Mouse (Mus musculus) CH12.LX (cell line): ENCODE results near the gene Iqch. TPM values are rescaled to one million over a fixed set of nuclear protein-coding genes. Genes with fewer than 3 reads are reported as not detected.

ENCODE experiments used
- DNase-seq: peaks from one replicate; pipeline ENCODE4 v3.0.0-alpha.2; 2013; ENCODE audit errors: extremely low read depth
- H3K27ac ChIP-seq: 2 replicates; pipeline ENCODE4 v1.5.1; 2012; ENCODE audit warnings: low read depth, mild to moderate bottlenecking, control low read depth, moderate library complexity; ENCODE audit not compliant: insufficient read depth
- H3K27me3 ChIP-seq: replicated peaks from 2 replicates; pipeline ENCODE3; 2012; ENCODE audit warnings: inconsistent platforms
- H3K36me3 ChIP-seq, 2 experiments: replicated peaks in 1 of 2; 2 replicates each; pipeline versions ENCODE3 to v1.6.1; 2012; ENCODE audit warnings: inconsistent platforms in 1 of 2, low read length in 1 of 2, mild to moderate bottlenecking in 1 of 2, mixed read lengths in 1 of 2, moderate library complexity in 1 of 2; ENCODE audit not compliant: control insufficient read depth in 1 of 2, insufficient read depth in 1 of 2
- H3K4me1 ChIP-seq, 2 experiments: 2 replicates each; pipeline ENCODE4 v1.6.1; 2012; ENCODE audit warnings: inconsistent platforms in 1 of 2, moderate library complexity in 1 of 2; ENCODE audit not compliant: insufficient read depth in 2 of 2, control insufficient read depth in 1 of 2
- H3K4me2 ChIP-seq: 2 replicates; pipeline ENCODE4 v1.6.1; 2012; ENCODE audit warnings: low read depth, mild to moderate bottlenecking, control low read depth; ENCODE audit not compliant: poor library complexity, insufficient read depth, severe bottlenecking
- H3K4me3 ChIP-seq, 3 experiments: fragments of 150-350 bp in 1 of 3; sonication (generic) in 1 of 3; replicated peaks in 1 of 3; 2 replicates each; pipeline versions ENCODE3 to v1.5.1; 2011 to 2012; ENCODE audit warnings: low read depth in 2 of 3, low read length in 2 of 3, mild to moderate bottlenecking in 2 of 3, moderate library complexity in 2 of 3, control low read depth in 1 of 3, improper control_type of control experiment in 1 of 3, inconsistent platforms in 1 of 3, mixed read lengths in 1 of 3; ENCODE audit not compliant: poor library complexity in 1 of 3
- H3K79me2 ChIP-seq: replicated peaks from 2 replicates; pipeline ENCODE4 v1.6.1; 2012; ENCODE audit warnings: mild to moderate bottlenecking, moderate library complexity; ENCODE audit not compliant: control insufficient read depth, poor library complexity, insufficient read depth, severe bottlenecking; ENCODE audit errors: extremely low read depth
- H3K9ac ChIP-seq: 2 replicates; pipeline ENCODE4 v1.6.1; 2012; ENCODE audit warnings: low read depth, mild to moderate bottlenecking, control low read depth, moderate library complexity; ENCODE audit not compliant: insufficient read depth
- H3K9me3 ChIP-seq: replicated peaks from 2 replicates; pipeline ENCODE3; 2012; ENCODE audit warnings: low read length, inconsistent platforms, mixed read lengths
- BHLHE40 ChIP-seq: IDR thresholded peaks from 2 replicates; pipeline ENCODE4 v1.6.1; 2011; ENCODE audit warnings: mild to moderate bottlenecking, low read depth, low read length, improper control_type of control experiment
- CHD2 ChIP-seq: IDR thresholded peaks from 2 replicates; pipeline ENCODE4 v1.6.1; 2011; ENCODE audit warnings: low read length, improper control_type of control experiment
- CTCF ChIP-seq, 2 experiments: IDR thresholded peaks in 1 of 2; conservative IDR thresholded peaks in 1 of 2; 2 replicates each; pipeline ENCODE4 v1.5.1; 2011 to 2012; ENCODE audit warnings: low read depth in 2 of 2, low read length in 2 of 2, improper control_type of control experiment in 1 of 2, inconsistent platforms in 1 of 2, mild to moderate bottlenecking in 1 of 2, moderate library complexity in 1 of 2
- E2F4 ChIP-seq: IDR thresholded peaks from 2 replicates; pipeline ENCODE4 v1.6.1; 2011; ENCODE audit warnings: low read depth, low read length, improper control_type of control experiment; ENCODE audit not compliant: insufficient replicate concordance
- EP300 ChIP-seq: IDR thresholded peaks from 2 replicates; pipeline ENCODE4 v1.6.1; 2011; ENCODE audit warnings: low read length, improper control_type of control experiment
- ETS1 ChIP-seq: conservative IDR thresholded peaks from 2 replicates; pipeline ENCODE4 v1.6.1; 2012; ENCODE audit warnings: low read depth, mild to moderate bottlenecking, inconsistent platforms, low read length, improper control_type of control experiment, moderate library complexity
- GABPA ChIP-seq: IDR thresholded peaks from 2 replicates; pipeline ENCODE4 v1.6.1; 2012; ENCODE audit warnings: low read depth, low read length, improper control_type of control experiment, inconsistent platforms; ENCODE audit not compliant: insufficient replicate concordance
- IRF4 ChIP-seq: IDR thresholded peaks from 2 replicates; pipeline ENCODE4 v1.6.1; 2014; ENCODE audit warnings: low read depth, mild to moderate bottlenecking, inconsistent platforms, low read length, improper control_type of control experiment
- KAT2A ChIP-seq: IDR thresholded peaks from 2 replicates; pipeline ENCODE4 v1.6.1; 2012; ENCODE audit warnings: low read length, improper control_type of control experiment, inconsistent platforms; ENCODE audit not compliant: insufficient replicate concordance
- MAFK ChIP-seq: IDR thresholded peaks from 2 replicates; pipeline ENCODE4 v1.6.1; 2011; ENCODE audit warnings: low read length, improper control_type of control experiment; ENCODE audit not compliant: insufficient replicate concordance
- MAZ ChIP-seq: IDR thresholded peaks from 2 replicates; pipeline ENCODE4 v1.6.1; 2012; ENCODE audit warnings: low read depth, mild to moderate bottlenecking, inconsistent platforms, low read length, improper control_type of control experiment, moderate library complexity
- MEF2A ChIP-seq: IDR thresholded peaks from 2 replicates; pipeline ENCODE4 v1.6.1; 2014; ENCODE audit warnings: low read depth, mild to moderate bottlenecking, inconsistent platforms, low read length, improper control_type of control experiment, borderline replicate concordance
- NELFE ChIP-seq: IDR thresholded peaks from 2 replicates; pipeline ENCODE4 v1.6.1; 2011; ENCODE audit warnings: low read depth, low read length, improper control_type of control experiment
- NRF1 ChIP-seq: IDR thresholded peaks from 2 replicates; pipeline ENCODE4 v1.6.1; 2014; ENCODE audit warnings: low read depth, mild to moderate bottlenecking, inconsistent platforms, low read length, improper control_type of control experiment, moderate library complexity
- POLR2A ChIP-seq: IDR thresholded peaks from 2 replicates; pipeline ENCODE4 v1.6.1; 2011; ENCODE audit warnings: low read depth, mild to moderate bottlenecking, improper control_type of control experiment, low read length
- POLR2AphosphoS2 ChIP-seq: IDR thresholded peaks from 2 replicates; pipeline ENCODE4 v1.6.1; 2011; ENCODE audit warnings: low read depth, low read length, improper control_type of control experiment
- RAD21 ChIP-seq: IDR thresholded peaks from 2 replicates; pipeline ENCODE4 v1.6.1; 2011; ENCODE audit warnings: low read depth, mild to moderate bottlenecking, low read length, improper control_type of control experiment, moderate library complexity
- RCOR1 ChIP-seq: conservative IDR thresholded peaks from 2 replicates; pipeline ENCODE4 v1.6.1; 2012; ENCODE audit warnings: low read depth, mild to moderate bottlenecking, inconsistent platforms, low read length, improper control_type of control experiment
- SIN3A ChIP-seq: IDR thresholded peaks from 2 replicates; pipeline ENCODE4 v1.6.1; 2012; ENCODE audit warnings: low read length, improper control_type of control experiment, inconsistent platforms
- SMC3 ChIP-seq: IDR thresholded peaks from 2 replicates; pipeline ENCODE4 v1.6.1; 2011; ENCODE audit warnings: low read depth, low read length, improper control_type of control experiment
- UBTF ChIP-seq: IDR thresholded peaks from 2 replicates; pipeline ENCODE4 v1.6.1; 2012; ENCODE audit warnings: low read depth, mild to moderate bottlenecking, inconsistent platforms, low read length, improper control_type of control experiment, moderate library complexity
- USF1 ChIP-seq: IDR thresholded peaks from 2 replicates; pipeline ENCODE4 v1.6.1; 2014; ENCODE audit warnings: low read depth, mild to moderate bottlenecking, inconsistent platforms, low read length, improper control_type of control experiment
- USF2 ChIP-seq: conservative IDR thresholded peaks from 2 replicates; pipeline ENCODE4 v1.6.1; 2011; ENCODE audit warnings: low read depth, low read length, improper control_type of control experiment
- ZC3H11A ChIP-seq: IDR thresholded peaks from 2 replicates; pipeline ENCODE4 v1.6.1; 2012; ENCODE audit warnings: low read depth, mild to moderate bottlenecking, inconsistent platforms, low read length, improper control_type of control experiment
- ZKSCAN1 ChIP-seq: IDR thresholded peaks from 2 replicates; pipeline ENCODE4 v1.6.1; 2012; ENCODE audit warnings: low read depth, inconsistent platforms, low read length, improper control_type of control experiment, borderline replicate concordance
- ZNF384 ChIP-seq: IDR thresholded peaks from 2 replicates; pipeline ENCODE4 v1.6.1; 2012; ENCODE audit warnings: low read depth, low read length, improper control_type of control experiment, inconsistent platforms
- dilution Hi-C: fragments of 300-500 bp; cut with MboI; formaldehyde crosslinking; loops from 2 replicates; pipeline ENCODE4 v1.14.3; 2020; ENCODE audit warnings: low sequenced_read_pairs; ENCODE audit not compliant: extremely low pct_unique_long_range_greater_than_20kb, extremely low pct_ligation_motif_present
- in situ Hi-C: fragments of 300-500 bp; cut with MboI; formaldehyde crosslinking; loops from 3 replicates; pipeline ENCODE4 v1.14.3; 2019; ENCODE audit warnings: low sequenced_read_pairs, low pct_ligation_motif_present, low pct_unique_long_range_greater_than_20kb, mixed read lengths
- polyA plus RNA-seq: library from polyadenylated mRNA; unstranded; fragments of >175 nt; gene quantifications from 2 replicates; pipeline ENCODE4 v1.2.1, GENCODE M21; 2012; ENCODE audit warnings: low read depth; ENCODE audit not compliant: insufficient read length
- total RNA-seq, 2 experiments: library from RNA; depleted of rRNA; stranded (reverse); fragments of 300-350 nt in 1 of 2; fragments of >200 nt in 1 of 2; gene quantifications; 2 replicates each; pipeline ENCODE4 v1.2.3; 2012 to 2014

Iqch gene
- total and polyA plus RNA-seq, 3 experiments, result 0.04 to 0.21 (median 0.15) TPM

DNA sequence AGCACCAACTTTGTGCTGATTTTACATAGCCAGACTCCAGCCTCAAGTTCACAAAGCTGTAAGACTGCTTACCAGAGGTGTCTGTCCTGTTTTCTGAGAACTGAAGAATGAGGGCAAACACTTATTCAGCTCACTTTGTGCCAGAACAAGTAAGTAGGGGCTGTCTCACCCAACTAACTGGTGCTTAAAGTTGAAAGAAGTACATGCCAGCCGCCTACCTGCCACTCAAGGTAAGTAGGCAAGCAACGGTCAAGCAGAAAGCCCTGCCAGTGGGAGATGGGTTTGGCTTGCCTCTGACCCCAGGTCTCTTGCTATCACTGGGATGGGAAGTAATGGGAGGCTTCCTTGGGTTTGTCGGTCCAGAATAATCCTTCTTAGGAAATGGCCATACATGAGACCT lies 24.8 kb downstream of the Iqch start:
- H3K27me3 ChIP-seq, result no peaks in the 10 kb centered on the region
- no peak overlapping the region for H3K4me3 ChIP-seq
- H3K4me2 ChIP-seq, result no peak overlapping the region
- TF ChIP-seq IRF4 (no peak), E2F4 (no peak), KAT2A (no peak), EP300 (no peak), NRF1 (no peak), GABPA (no peak), ZKSCAN1 (no peak), NELFE (no peak), UBTF (no peak), USF2 (no peak), ZNF384 (no peak), MAZ (no peak), USF1 (no peak), MAFK (no peak)
- no peaks in the 10 kb centered on the region for H3K9me3 ChIP-seq
- H3K4me1 ChIP-seq, result no peaks in the 10 kb centered on the region
- DNase-seq, result no peak
- H3K36me3 ChIP-seq, result no peaks in the 10 kb centered on the region
- H3K79me2 ChIP-seq, result no peaks in the 10 kb centered on the region
- H3K27ac ChIP-seq, result no peak overlapping the region
- in situ Hi-C loops, result no loop called here
- H3K9ac ChIP-seq, result no peak overlapping the region
- dilution Hi-C loops, result no loop called here

DNA sequence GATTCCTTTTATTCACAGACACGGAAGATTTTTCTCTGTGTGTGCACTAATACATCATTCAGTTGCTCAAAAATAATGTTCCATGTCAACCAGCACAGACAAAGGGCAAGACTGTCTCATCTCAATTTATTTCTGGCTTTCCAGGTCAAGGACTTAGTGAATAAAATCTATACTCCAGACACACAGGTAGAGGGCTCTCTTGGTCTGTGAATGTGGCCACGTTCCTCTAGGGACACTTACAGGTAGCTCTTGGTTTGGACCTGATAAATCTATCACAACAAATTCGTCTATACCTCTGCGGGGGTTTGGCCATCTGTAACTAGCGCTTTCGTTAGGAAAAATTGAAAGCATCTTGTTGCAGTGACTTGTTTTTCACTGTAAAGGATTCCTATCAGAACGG lies 29.4 kb downstream of the Iqch start:
- in situ Hi-C loops, result loop anchor here (5.0 kb wide), 1 partner anchor 269 kb away; no protein-coding TSS in a partner anchor
- Histone ChIP-seq H3K27me3 (no peaks in the 10 kb centered on the region), H3K36me3 (no peaks in the 10 kb centered on the region), H3K79me2 (no peaks in the 10 kb centered on the region), H3K4me2 (no peak overlapping the region), H3K4me1 (no peaks in the 10 kb centered on the region), H3K4me3 (no peak overlapping the region), H3K27ac (no peak overlapping the region), H3K9ac (no peak overlapping the region), H3K9me3 (no peaks in the 10 kb centered on the region)
- dilution Hi-C loops, result no loop called here
- DNase-seq, result no peak
- no peak for TF ChIP-seq BHLHE40
- no peak for TF ChIP-seq E2F4
- TF ChIP-seq RCOR1, result no peak
- no peak for TF ChIP-seq CHD2
- no peak for TF ChIP-seq ZC3H11A
- TF ChIP-seq UBTF, result no peak
- peak; percentile 64 for TF ChIP-seq RAD21
- TF ChIP-seq MEF2A, result no peak
- no peak for TF ChIP-seq NELFE
- no peak for TF ChIP-seq POLR2AphosphoS2
- TF ChIP-seq CTCF (conservative IDR thresholded peaks at IDR 0.05 in 1 of 2, IDR thresholded peaks at IDR 0.05 in 1 of 2; ENCODE audit: low read depth in 2 of 2, low read length in 2 of 2), result peak in 1 of 2 experiments; percentile 57; a peak in 2 of 4 replicates
- no peak for TF ChIP-seq POLR2A
- TF ChIP-seq SMC3, result peak; percentile 58
- TF ChIP-seq ETS1, result no peak
- no peak for TF ChIP-seq SIN3A
